Mouse (Mus musculus): ENCODE data around the gene Vmn1r32.

The Vmn1r32 gene

DNA sequence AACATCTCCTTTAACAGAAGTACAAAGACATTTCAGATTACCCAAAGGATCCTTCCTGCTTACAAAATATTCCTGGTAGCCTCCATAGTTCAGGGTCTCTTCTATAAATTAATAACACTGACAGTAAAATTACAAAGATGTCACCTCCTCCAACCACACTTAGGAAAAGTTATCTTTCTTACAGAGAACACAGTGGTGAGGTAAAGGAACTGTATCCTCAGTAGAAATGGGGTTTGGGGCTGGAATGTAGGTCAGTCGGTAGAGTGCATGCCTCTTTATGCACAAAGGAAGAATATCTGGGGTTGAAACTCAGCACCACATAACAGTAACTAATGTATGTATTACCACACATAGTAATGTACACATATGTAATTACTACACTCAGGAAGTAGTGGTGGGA is at the start of gene Vmn1r32:
Gene Vmn1r32 (minus strand): TSS at position 101 of the 400 bp plus-strand sequence.
- DNase-seq = no peak

DNA sequence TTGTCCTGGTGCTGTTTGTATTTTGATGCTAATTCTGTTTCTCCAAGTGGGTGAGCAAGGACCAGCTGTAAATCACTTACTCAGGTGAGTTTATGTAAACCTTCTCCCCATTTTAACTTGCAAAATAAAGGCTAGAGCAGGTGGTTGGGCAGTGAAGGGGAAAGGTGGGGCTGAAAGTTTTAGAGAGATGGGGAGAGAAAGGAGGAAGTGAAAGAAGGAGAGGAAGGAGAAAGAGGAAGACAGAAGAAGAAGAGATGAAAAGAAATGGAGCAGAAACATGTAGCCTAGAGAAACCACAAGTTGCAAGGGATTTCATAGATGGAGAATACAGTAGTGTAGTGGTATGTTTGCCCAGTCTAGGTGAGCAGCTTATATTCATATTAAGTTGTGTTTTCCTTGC is 35.9 kb upstream of the Vmn1r32 start:
- no peak for DNase-seq

DNA sequence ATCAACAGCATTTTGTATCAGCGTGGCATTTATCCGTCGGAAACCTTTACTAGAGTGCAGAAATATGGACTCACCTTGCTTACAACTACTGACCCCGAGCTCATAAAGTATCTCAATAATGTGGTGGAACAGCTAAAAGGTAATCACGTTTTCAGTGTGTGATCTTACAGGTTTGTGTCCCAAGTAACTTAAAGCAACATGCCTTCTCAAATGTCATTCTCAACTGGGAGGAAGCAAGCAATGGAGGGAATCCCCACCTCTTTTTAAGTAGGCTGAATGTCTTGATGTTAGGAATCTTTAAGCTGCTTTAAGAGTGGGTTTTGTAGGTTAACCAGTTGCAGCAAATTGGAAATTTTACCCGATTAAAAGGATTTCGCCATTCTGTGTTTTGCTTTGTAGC is 23.9 kb downstream of the Vmn1r32 start:
- DNase-seq = no peak

DNA sequence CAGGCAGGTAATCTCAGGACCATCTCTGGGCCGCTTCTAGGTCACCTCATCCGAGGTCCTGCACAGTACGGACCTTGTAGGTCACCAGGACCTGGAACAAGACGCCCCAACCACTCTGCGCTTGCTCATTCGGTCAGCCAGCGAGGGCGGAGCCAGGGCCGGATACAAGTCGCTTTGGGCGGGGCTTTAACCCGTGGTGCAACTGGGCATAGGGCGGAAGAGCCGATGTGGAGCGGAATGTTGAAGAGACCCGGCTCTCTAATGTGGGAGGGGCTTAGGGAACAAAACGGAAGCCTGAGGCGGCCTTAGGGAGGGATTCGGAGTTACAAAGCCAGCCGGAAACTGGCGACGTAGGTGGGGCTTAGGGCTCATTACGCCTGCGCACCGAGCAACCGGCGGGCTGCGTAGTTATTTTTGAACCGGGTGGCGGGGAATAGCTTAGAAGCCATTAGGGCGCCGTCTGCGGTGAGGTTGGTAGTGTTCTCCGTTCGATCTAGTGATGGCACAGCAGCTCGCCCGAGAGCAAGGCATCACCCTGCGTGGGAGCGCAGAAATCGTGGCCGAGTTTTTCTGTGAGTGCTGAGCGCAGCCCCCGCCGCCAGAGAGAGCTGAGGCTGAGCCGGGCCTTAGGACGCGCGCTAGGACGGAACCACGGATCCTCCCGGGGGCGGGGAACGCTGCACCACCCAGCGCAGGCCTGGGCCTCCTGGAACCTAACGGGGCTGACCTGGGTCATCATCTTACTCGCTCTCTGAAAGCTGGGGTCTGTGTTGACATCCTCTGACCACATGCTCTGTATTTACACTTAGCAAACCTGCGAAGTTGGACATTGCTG is 24.7 kb downstream of the Vmn1r32 start, which contains the start of gene Mad2l1:
Gene Mad2l1 (plus strand): TSS at position 363 of the 835 bp plus-strand sequence.
- DNase-seq = peak; percentile 97

DNA sequence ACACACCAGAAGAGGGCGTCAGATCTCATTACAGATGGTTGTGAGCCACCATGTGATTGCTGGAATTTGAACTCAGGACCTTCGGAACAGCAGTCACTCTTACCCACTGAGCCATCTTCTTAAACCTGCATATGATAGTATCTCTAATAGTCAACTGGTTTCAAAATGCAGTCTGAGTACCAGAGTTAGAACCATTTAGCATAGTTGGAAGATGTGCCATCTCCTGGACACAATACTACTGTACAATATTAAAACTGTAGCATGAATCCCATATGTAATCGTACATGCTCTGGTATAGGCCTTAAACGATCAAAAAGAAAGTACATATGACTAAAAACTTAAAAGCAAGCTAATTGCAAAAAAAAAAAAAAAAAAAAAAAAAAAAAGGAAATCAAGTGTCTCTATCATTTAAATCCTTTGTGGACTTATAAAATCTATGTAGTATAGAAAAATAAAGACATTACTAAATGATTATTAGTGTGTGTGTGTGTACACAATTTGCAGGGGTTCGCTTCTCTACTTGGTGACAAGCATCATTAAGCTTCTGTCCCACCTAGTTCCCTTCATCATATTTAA is 25.4 kb downstream of the Vmn1r32 start:
- no peak for DNase-seq

DNA sequence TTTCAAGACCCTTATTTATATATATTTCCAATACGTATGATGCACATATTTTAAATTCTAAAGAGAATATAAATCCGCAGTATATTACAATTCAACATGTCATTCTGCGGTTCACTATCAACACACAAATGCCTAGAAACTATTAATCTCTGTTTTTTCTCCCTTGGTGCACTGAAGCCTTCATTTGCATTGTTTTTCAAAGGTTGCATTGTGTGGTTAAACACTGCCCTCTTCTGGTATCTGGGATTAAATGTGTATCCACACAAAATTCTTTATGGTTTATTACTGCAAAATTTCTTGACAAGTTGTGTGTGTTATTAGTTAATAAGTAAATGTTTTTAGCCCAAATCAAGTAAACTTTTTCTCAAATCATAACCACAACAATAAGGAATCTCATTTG is 26.7 kb downstream of the Vmn1r32 start:
- peak; percentile 14 for DNase-seq

DNA sequence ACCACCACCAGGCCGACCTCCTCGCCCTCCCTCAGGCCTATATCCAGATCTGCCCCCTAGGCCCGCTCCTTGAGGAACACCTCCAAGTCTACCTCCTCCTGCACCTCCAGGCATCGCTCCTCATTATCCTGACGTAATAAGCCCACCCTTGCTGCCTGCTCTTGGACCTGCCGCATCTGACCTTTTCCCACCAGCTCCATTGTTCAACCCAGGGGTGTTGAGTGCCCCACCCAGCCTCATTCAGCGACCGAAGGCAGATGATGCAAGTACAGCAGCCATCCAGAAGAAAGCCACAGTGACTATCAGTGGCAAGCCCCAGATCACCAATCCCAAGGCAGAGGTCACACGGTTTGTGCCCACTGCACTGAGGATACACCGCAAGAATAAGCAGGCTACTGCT is 31.5 kb downstream of the Vmn1r32 start:
- DNase-seq = no peak

DNA sequence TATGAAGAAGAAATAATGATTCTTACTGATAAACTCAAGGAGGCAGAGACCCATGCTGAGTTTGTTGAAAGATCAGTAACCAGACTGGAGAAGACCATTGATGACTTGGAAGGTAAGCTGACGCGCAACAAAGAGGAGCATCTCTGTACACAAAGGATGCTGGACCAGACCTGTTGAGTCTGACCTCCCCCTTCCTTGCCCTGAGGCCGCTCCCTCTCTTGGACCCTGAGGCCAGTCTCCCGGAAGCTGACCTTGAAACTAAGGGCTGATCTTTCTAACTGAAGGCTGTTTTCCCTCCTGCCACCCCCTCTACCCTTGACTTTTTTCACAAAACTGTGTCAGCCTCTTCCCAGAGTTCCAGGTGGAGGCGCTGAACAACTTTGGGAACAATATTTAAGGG is 43.5 kb downstream of the Vmn1r32 start:
- DNase-seq = no peak
